Mouse (Mus musculus) heart, adult 2 months (tissue): Measurements from ENCODE around the gene Ap2m1.

Experiments
- CTCF ChIP-seq: fragments of 200-600 bp; IDR thresholded peaks from 2 replicates; pipeline ENCODE4 v1.8.1; 2022; ENCODE audit warnings: antibody characterized with exemption, mild to moderate bottlenecking, moderate library complexity
- EP300 ChIP-seq: fragments of 200-500 bp; IDR thresholded peaks from 2 replicates; pipeline ENCODE4 v1.6.1; 2011; ENCODE audit warnings: low read depth, low read length, control low read depth; ENCODE audit not compliant: insufficient read depth
- POLR2A ChIP-seq: fragments of 200-500 bp; IDR thresholded peaks from 2 replicates; pipeline ENCODE4 v1.6.1; 2011; ENCODE audit warnings: mild to moderate bottlenecking, low read depth, low read length, control low read depth; ENCODE audit not compliant: insufficient read depth

DNA sequence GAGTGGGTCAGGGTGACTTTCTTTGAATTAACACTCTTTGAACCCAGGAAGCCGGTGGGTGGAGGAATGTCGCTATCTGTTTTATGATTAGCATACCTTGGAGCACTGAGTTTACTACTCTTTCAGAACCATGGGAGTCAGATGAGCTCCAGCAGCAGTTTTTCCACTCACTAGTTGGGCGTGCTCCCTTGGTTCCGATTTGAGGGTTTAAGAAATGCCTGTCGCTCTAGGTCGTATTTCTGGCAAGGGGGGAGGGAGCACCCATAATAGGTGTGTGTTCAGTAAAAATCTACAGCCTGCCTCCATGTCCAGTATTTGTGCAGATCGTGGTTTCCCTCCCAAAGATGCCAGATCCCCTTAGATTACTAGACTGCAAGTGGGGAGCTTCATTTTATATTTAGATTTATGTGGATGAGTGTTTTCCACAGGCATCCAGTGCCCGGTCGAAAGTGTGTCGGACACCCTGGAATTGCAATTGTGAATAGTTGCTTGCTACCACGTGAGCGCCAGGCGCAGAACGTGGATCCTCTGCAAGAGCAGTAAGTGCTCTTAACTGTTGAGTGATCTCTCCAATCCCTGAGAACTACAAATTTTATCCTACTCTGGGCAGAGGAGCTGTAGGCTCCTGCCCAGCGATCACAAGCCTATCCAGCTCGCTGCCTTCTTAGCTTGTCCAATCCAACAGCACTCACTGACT is 37.1 kb upstream of the Ap2m1 start:
- TF ChIP-seq EP300 (no peak), CTCF (no peak), POLR2A (no peak)
